Mouse (Mus musculus): ENCODE results near the gene 2810408A11Rik. TPM values are rescaled to one million over a fixed set of nuclear protein-coding genes. Genes with fewer than 3 reads are reported as not detected.

2810408A11Rik gene
- polyA plus RNA-seq, 1 experiment from 2014 or later: 6.4 TPM

DNA sequence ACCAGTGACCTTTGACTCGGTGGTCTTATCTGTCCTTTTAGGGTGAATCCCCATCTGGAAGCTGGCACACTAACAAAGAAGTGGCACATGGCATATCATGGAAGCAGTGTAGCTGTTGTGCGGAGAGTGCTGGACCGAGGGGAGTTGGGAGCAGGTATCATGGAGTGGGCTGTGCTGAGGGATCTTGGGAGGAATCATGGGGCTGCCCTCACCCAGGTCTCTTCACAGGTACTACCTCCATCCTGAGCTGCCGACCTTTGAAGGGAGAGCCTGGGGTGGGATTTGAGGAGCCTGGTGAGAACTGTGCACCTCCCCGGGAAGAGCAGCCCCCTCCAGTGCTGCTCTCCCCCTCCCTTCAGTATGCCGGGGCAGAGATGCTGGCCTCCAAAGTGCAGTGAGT, 10.9 kb upstream of the 2810408A11Rik start:
- TF ChIP-seq EP300 (IDR thresholded peaks at IDR 0.05) (no peak), CTCF (IDR thresholded peaks at IDR 0.05) (no peak)
- H3K9me3 ChIP-seq (ENCODE audit: low read length): no peaks in the 10 kb centered on the region
- H3K27ac ChIP-seq (ENCODE audit: low read length): no peak overlapping the region
- WGBS: 85% methylated on average over 5 of the region's 6 CpGs
- no peaks in the 10 kb centered on the region for H3K27me3 ChIP-seq (replicated peaks; ENCODE audit: insufficient read depth, low read length)
- no peak overlapping the region for H3K4me3 ChIP-seq (ENCODE audit: low read depth, low read length)
- peaks cover 9% of the 10 kb centered on the region; the same call in 1 of the 2 replicates for H3K4me1 ChIP-seq (ENCODE audit: insufficient read depth, low read depth, low read length)
- no peak for DNase-seq (ENCODE audit: low spot score)
- no peak for ATAC-seq
- peaks cover 55% of the 10 kb centered on the region for H3K36me3 ChIP-seq (ENCODE audit: insufficient read depth, low read length)
- no peak overlapping the region for H3K9ac ChIP-seq (replicated peaks; ENCODE audit: low read depth)
- H3K4me2 ChIP-seq (replicated peaks; ENCODE audit: low read depth, low read length): no peak overlapping the region

DNA sequence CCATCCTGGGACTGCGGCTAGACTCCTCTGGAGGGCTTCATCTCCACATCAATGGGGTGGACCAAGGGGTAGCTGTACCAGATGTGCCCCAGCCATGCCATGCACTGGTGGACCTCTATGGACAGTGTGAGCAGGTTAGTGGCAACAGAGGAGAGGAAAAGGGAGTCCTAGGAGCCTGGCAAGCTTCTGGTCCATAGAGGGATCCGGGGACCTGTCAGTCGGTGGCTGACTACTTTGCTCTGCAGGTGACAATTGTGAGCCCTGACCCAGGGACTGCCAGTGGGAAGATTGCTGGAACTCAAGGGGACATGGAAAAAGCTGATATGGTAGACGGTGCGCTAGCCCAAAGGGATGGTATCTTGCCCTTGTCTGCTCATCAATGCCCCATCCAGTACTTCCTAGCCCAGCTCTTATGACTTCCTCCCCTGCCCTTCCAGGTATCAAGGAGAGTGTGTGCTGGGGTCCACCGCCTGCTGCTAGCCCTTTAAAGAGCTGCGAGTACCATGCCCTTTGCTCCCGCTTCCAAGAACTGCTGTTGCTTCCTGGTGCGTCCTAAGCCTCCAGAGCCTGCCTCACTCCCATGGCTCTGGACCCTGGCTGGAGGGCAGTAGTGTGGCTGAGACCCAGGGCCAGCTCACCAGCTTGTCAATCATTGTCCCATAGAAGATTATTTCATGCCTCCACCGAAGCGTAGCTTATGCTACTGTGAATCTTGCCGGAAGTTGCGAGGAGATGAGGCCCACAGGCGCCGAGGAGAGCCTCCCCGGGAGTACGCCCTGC, 10.2 kb upstream of the 2810408A11Rik start:
- peaks cover 56% of the 10 kb centered on the region for H3K36me3 ChIP-seq (ENCODE audit: insufficient read depth, low read length)
- no peak overlapping the region for H3K4me2 ChIP-seq (replicated peaks; ENCODE audit: low read depth, low read length)
- peaks cover 9% of the 10 kb centered on the region; the same call in 1 of the 2 replicates for H3K4me1 ChIP-seq (ENCODE audit: insufficient read depth, low read depth, low read length)
- TF ChIP-seq EP300 (IDR thresholded peaks at IDR 0.05) (no peak), CTCF (IDR thresholded peaks at IDR 0.05) (no peak)
- 87% methylated on average over 17 of the region's 17 CpGs for WGBS
- ATAC-seq (no peak), DNase-seq (ENCODE audit: low spot score) (no peak)
- no peaks in the 10 kb centered on the region for H3K27me3 ChIP-seq (replicated peaks; ENCODE audit: insufficient read depth, low read length)
- no peak overlapping the region for H3K27ac ChIP-seq (ENCODE audit: low read length)
- no peak overlapping the region for H3K9ac ChIP-seq (replicated peaks; ENCODE audit: low read depth)
- no peaks in the 10 kb centered on the region for H3K9me3 ChIP-seq (ENCODE audit: low read length)
- no peak overlapping the region for H3K4me3 ChIP-seq (ENCODE audit: low read depth, low read length)

DNA sequence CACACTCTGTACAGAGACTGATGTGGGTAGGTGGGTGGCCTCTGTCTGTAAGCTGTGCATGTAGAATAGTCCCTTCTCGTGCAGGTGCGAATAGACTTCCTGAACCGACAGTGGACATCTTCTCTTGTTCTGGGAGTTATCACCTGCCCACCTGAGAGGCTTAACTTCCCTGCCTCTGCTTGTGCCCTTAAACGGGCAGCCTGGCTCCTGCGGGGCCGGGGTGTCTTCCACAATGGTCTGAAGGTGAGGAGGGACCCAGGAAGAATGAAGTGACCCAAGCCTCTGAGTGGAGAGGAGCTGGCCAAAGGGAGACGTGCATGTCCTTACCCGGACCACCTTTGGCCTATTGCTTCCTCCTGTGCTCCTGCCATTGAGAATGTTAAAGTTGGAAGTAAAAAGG, 9.4 kb upstream of the 2810408A11Rik start:
- Histone ChIP-seq H3K36me3 (ENCODE audit: insufficient read depth, low read length) (peaks cover 57% of the 10 kb centered on the region), H3K9ac (replicated peaks; ENCODE audit: low read depth) (no peak overlapping the region), H3K4me3 (ENCODE audit: low read depth, low read length) (no peak overlapping the region), H3K9me3 (ENCODE audit: low read length) (no peaks in the 10 kb centered on the region), H3K27me3 (replicated peaks; ENCODE audit: insufficient read depth, low read length) (no peaks in the 10 kb centered on the region), H3K27ac (ENCODE audit: low read length) (no peak overlapping the region), H3K4me2 (replicated peaks; ENCODE audit: low read depth, low read length) (no peak overlapping the region), H3K4me1 (ENCODE audit: insufficient read depth, low read depth, low read length) (peaks cover 9% of the 10 kb centered on the region; the same call in 1 of the 2 replicates)
- 94% methylated on average over 8 of the region's 8 CpGs for whole genome bisulfite sequencing
- TF ChIP-seq EP300 (IDR thresholded peaks at IDR 0.05): no peak
- DNase-seq (ENCODE audit: low spot score): no peak
- ATAC-seq: no peak

DNA sequence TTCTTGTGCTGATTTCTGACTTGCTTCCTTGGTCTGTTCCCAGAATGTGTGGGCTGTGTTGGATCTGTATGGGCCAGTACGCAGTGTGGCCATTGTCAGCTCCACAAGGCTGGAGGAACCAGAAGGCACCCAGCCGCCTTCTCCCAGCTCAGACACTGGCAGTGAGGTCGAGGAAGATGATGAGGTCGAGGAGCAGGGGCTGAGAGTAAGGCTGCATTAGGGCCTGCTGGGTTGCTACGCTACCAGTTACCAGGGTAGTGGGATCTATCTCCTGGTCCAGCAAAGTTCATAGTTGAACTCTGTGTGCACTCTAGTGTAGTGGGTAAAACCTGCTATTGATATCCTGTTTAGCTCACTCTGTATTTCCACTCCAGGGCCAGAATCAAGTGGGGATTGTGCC, 8.4 kb upstream of the 2810408A11Rik start:
- DNase-seq (ENCODE audit: low spot score) (no peak), ATAC-seq (no peak)
- Histone ChIP-seq H3K9ac (replicated peaks; ENCODE audit: low read depth) (no peak overlapping the region), H3K27ac (ENCODE audit: low read length) (no peak overlapping the region), H3K9me3 (ENCODE audit: low read length) (no peaks in the 10 kb centered on the region), H3K36me3 (ENCODE audit: insufficient read depth, low read length) (peaks cover 60% of the 10 kb centered on the region), H3K4me2 (replicated peaks; ENCODE audit: low read depth, low read length) (no peak overlapping the region), H3K27me3 (replicated peaks; ENCODE audit: insufficient read depth, low read length) (no peaks in the 10 kb centered on the region), H3K4me3 (ENCODE audit: low read depth, low read length) (no peak overlapping the region), H3K4me1 (ENCODE audit: insufficient read depth, low read depth, low read length) (no peaks in the 10 kb centered on the region)
- WGBS: 93% methylated on average over 5 of the region's 5 CpGs
- TF ChIP-seq EP300 (IDR thresholded peaks at IDR 0.05) (no peak), CTCF (IDR thresholded peaks at IDR 0.05) (no peak)

DNA sequence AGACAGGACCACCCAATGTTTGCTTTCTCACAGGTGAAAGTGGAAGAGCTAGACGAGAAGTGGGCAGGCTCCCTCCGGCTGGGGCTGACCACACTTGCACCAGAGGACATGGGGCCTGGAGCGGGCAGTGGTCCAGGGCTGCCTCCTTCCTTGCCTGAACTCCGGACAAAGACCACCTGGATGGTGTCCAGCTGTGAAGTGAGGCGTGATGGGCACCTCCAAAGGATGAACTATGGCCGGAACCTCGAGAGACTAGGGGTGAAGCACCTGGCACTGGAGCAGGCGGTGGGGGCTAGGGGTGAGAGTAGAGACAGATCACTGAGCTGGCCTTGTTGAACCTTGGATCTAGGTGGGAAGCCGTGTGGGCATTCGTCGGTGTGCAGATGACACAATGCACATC, 7.9 kb upstream of the 2810408A11Rik start:
- 88% methylated on average over 11 of the region's 11 CpGs for WGBS
- Histone ChIP-seq H3K27me3 (replicated peaks; ENCODE audit: insufficient read depth, low read length) (no peaks in the 10 kb centered on the region), H3K4me2 (replicated peaks; ENCODE audit: low read depth, low read length) (no peak overlapping the region), H3K4me3 (ENCODE audit: low read depth, low read length) (no peak overlapping the region), H3K4me1 (ENCODE audit: insufficient read depth, low read depth, low read length) (no peaks in the 10 kb centered on the region), H3K9me3 (ENCODE audit: low read length) (no peaks in the 10 kb centered on the region), H3K9ac (replicated peaks; ENCODE audit: low read depth) (no peak overlapping the region), H3K36me3 (ENCODE audit: insufficient read depth, low read length) (peaks cover 60% of the 10 kb centered on the region), H3K27ac (ENCODE audit: low read length) (no peak overlapping the region)
- TF ChIP-seq CTCF (IDR thresholded peaks at IDR 0.05) (no peak), EP300 (IDR thresholded peaks at IDR 0.05) (no peak)
- DNase-seq (ENCODE audit: low spot score): no peak
- no peak for ATAC-seq

DNA sequence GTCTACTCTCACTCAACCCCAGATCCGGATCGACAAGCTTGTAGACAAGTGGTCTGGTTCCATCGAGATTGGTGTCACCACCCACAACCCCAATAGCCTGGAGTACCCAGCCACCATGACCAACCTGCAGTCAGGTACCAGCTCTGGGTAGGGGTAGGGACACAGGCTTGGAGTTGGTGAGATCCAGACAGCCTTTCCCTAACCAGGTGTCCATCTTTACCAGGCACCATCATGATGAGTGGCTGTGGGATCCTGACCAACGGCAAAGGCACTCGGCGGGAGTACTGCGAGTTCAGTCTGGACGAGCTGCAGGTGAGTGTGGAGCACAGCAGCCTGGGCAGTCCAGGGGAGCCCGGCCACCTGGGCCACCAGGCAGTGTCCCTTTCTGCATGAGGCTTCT, 3.5 kb upstream of the 2810408A11Rik start:
- H3K9me3 ChIP-seq (ENCODE audit: low read length): no peaks in the 10 kb centered on the region
- H3K36me3 ChIP-seq (ENCODE audit: insufficient read depth, low read length): peaks cover 37% of the 10 kb centered on the region
- H3K27me3 ChIP-seq (replicated peaks; ENCODE audit: insufficient read depth, low read length): no peaks in the 10 kb centered on the region
- H3K9ac ChIP-seq (replicated peaks; ENCODE audit: low read depth): no peak overlapping the region
- DNase-seq (ENCODE audit: low spot score) (no peak), ATAC-seq (no peak)
- H3K4me3 ChIP-seq (ENCODE audit: low read depth, low read length): no peak overlapping the region
- H3K27ac ChIP-seq (ENCODE audit: low read length): no peak overlapping the region
- H3K4me2 ChIP-seq (replicated peaks; ENCODE audit: low read depth, low read length): no peak overlapping the region
- no peak for TF ChIP-seq EP300 (IDR thresholded peaks at IDR 0.05)
- no peak for TF ChIP-seq CTCF (IDR thresholded peaks at IDR 0.05)
- no peaks in the 10 kb centered on the region for H3K4me1 ChIP-seq (ENCODE audit: insufficient read depth, low read depth, low read length)
- 93% methylated on average over 9 of the region's 9 CpGs for WGBS
